Mouse (Mus musculus) lung, adult 2 months (tissue): ENCODE results near the gene Msantd3.

ENCODE experiments used
- CTCF ChIP-seq: fragments of 200-500 bp; IDR thresholded peaks from 2 replicates; pipeline ENCODE4 v1.5.1; 2011; ENCODE audit warnings: mild to moderate bottlenecking, low read length, control low read depth; ENCODE audit not compliant: insufficient read depth
- POLR2A ChIP-seq: fragments of 200-500 bp; IDR thresholded peaks from 2 replicates; pipeline ENCODE4 v1.6.1; 2011; ENCODE audit warnings: low read depth, mild to moderate bottlenecking, control low read depth, low read length, borderline replicate concordance; ENCODE audit errors: extremely low read depth

- TF ChIP-seq POLR2A, result no peak
- TF ChIP-seq CTCF, result no peak
Observed at GRCm38 (mm10) chr4:48552486-48553064, 12.8 kb downstream of the Msantd3 start.
